Mouse (Mus musculus) liver, adult 2 months (tissue): ENCODE measurements at regions not wholly inside any gene's neighbourhood (a gene's known extent, or its start where the extent isn't known, plus 50 kb on each side); places are given as distances from the start of the nearest gene placed in this dataset.

ENCODE experiments used
- DNase-seq: peaks from one replicate; pipeline ENCODE4 v3.0.0-alpha.2; 2011; ENCODE audit warnings: low read depth, low spot score; ENCODE audit errors: extremely low read depth
- H3K27ac ChIP-seq: fragments of 200-500 bp; replicated peaks from 2 replicates; pipeline ENCODE4 v1.5.1; 2012; ENCODE audit warnings: low read depth, mild to moderate bottlenecking, control low read depth, inconsistent platforms, low read length; ENCODE audit not compliant: insufficient read depth
- H3K27me3 ChIP-seq: fragments of 200-500 bp; 2 replicates; pipeline ENCODE4 v1.6.1; 2012; ENCODE audit warnings: mild to moderate bottlenecking, moderate library complexity, low read length, inconsistent platforms; ENCODE audit not compliant: control insufficient read depth, insufficient read depth
- H3K36me3 ChIP-seq: fragments of 200-500 bp; 2 replicates; pipeline ENCODE4 v1.6.1; 2012; ENCODE audit warnings: low read length, inconsistent platforms; ENCODE audit not compliant: control insufficient read depth, insufficient read depth
- H3K4me1 ChIP-seq: fragments of 200-500 bp; 2 replicates; pipeline ENCODE4 v1.6.1; 2011; ENCODE audit warnings: low read length; ENCODE audit not compliant: control insufficient read depth, insufficient read depth
- H3K4me3 ChIP-seq: fragments of 200-500 bp; 2 replicates; pipeline ENCODE4 v1.5.1; 2011; ENCODE audit warnings: low read depth, mild to moderate bottlenecking, control low read depth, low read length, moderate library complexity; ENCODE audit not compliant: insufficient read depth
- H3K79me2 ChIP-seq: fragments of 200-500 bp; 2 replicates; pipeline ENCODE4 v1.6.1; 2012; ENCODE audit warnings: inconsistent platforms, mild to moderate bottlenecking, low read length, moderate library complexity; ENCODE audit not compliant: control insufficient read depth, insufficient read depth
- H3K9ac ChIP-seq: fragments of 200-500 bp; 2 replicates; pipeline ENCODE4 v1.6.1; 2012; ENCODE audit warnings: low read depth, mild to moderate bottlenecking, control low read depth, inconsistent platforms, low read length
- CTCF ChIP-seq: fragments of 200-500 bp; IDR thresholded peaks from 2 replicates; pipeline ENCODE4 v1.5.1; 2011; ENCODE audit warnings: low read depth, low read length, control low read depth
- POLR2A ChIP-seq: fragments of 200-500 bp; IDR thresholded peaks from 2 replicates; pipeline ENCODE4 v1.6.1; 2011; ENCODE audit warnings: low read length, control low read depth; ENCODE audit not compliant: insufficient read depth; ENCODE audit errors: extremely low read depth
- WGBS: fragments of 180-500 bp; shearing (Covaris S2); methylation state at CpG from one replicate; pipeline ENCODE4 v1.1.7; 2018; 5-methylcytosine and 5-hydroxymethylcytosine counted together

- no peaks in the 10 kb centered on the region for H3K36me3 ChIP-seq
- 67% methylated on average over 12 of the region's 12 CpGs for WGBS
- no peak overlapping the region for H3K27ac ChIP-seq
- peak; percentile 21 for DNase-seq
- no peak overlapping the region for H3K4me3 ChIP-seq
- H3K9ac ChIP-seq: no peak overlapping the region
- H3K4me1 ChIP-seq: no peaks in the 10 kb centered on the region
- TF ChIP-seq POLR2A (no peak), CTCF (no peak)
- no peaks in the 10 kb centered on the region for H3K27me3 ChIP-seq
- H3K79me2 ChIP-seq: no peaks in the 10 kb centered on the region
These were observed 84.3 kb upstream of the Nap1l1 start for GRCm38 (mm10) chr10:111388545-111389320.

- H3K4me3 ChIP-seq: no peak overlapping the region
- DNase-seq: peak; percentile 49
- TF ChIP-seq POLR2A (no peak), CTCF (no peak)
- WGBS: 52% methylated on average over 9 of the region's 9 CpGs
- no peaks in the 10 kb centered on the region for H3K4me1 ChIP-seq
- H3K27me3 ChIP-seq: no peaks in the 10 kb centered on the region
- H3K79me2 ChIP-seq: no peaks in the 10 kb centered on the region
- H3K36me3 ChIP-seq: no peaks in the 10 kb centered on the region
- no peak overlapping the region for H3K9ac ChIP-seq
- no peak overlapping the region for H3K27ac ChIP-seq
These were observed 83.1 kb upstream of the Nap1l1 start for GRCm38 (mm10) chr10:111389890-111390289.

DNA sequence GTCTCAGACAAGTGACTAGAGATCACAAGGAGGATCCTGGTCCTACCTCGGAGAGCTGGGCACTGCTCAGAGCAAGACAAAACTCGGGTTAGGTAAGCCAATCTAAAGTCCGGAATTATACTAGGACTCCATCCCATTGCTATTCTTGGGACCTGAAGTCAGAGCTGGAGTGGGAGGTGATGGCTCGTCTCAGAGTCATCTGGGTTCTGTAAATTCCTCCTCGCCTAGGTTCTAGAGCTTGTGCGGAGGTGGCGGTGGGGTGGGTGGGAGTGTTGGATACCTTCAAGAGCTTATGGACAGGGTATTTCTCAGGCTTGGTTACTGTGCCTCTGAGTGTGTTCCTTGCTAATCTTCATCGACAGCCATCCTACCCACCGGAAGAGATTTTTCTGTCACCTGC is 78.6 kb upstream of the Nap1l1 start:
- no peak overlapping the region for H3K27ac ChIP-seq
- no peaks in the 10 kb centered on the region for H3K79me2 ChIP-seq
- no peaks in the 10 kb centered on the region for H3K36me3 ChIP-seq
- H3K4me1 ChIP-seq: no peaks in the 10 kb centered on the region
- WGBS: 93% methylated on average over 9 of the region's 9 CpGs
- TF ChIP-seq POLR2A: no peak
- TF ChIP-seq CTCF: no peak
- H3K27me3 ChIP-seq: no peaks in the 10 kb centered on the region
- no peak for DNase-seq
- no peak overlapping the region for H3K9ac ChIP-seq
- no peak overlapping the region for H3K4me3 ChIP-seq

GRCm38 (mm10) chr10:111405071-111405470 is 68.0 kb upstream of the Nap1l1 start:
- Histone ChIP-seq H3K27ac (peak overlapping the region; percentile 98), H3K36me3 (no peaks in the 10 kb centered on the region; the same call in 1 of the 2 replicates), H3K9ac (no peak overlapping the region; the same call in 1 of the 2 replicates), H3K79me2 (no peaks in the 10 kb centered on the region), H3K4me3 (no peak overlapping the region), H3K4me1 (peaks cover 5% of the 10 kb centered on the region; the same call in 1 of the 2 replicates), H3K27me3 (no peaks in the 10 kb centered on the region)
- peak; percentile 99 for DNase-seq
- TF ChIP-seq CTCF (no peak), POLR2A (no peak)
- 20% methylated on average over 6 of the region's 6 CpGs for WGBS

DNA sequence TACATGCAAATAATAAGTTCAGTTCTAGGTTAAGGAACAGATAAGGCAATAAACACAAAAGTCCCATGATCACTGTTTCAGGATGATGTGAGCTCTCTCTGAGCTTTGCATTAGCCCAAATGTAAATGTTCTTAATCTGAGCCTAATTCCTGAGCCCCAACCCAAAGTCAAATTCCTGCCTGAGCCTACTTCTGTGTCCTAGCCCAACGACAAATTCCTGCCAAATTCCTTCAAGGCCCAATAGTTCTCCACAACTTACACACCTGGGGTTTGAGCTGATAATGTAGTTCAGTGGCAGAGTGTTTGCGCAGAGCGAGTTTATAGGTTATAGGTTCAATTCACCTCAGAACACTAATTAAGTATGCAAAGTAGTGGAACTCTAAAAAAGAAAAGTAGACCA is 64.1 kb upstream of the Nap1l1 start:
- H3K4me3 ChIP-seq: no peak overlapping the region
- H3K36me3 ChIP-seq: no peaks in the 10 kb centered on the region; the same call in 1 of the 2 replicates
- no peak for DNase-seq
- WGBS: 82% methylated on average over 3 of the region's 3 CpGs
- H3K4me1 ChIP-seq: peaks cover 5% of the 10 kb centered on the region; the same call in 1 of the 2 replicates
- H3K9ac ChIP-seq: no peak overlapping the region
- no peaks in the 10 kb centered on the region for H3K27me3 ChIP-seq
- no peak for TF ChIP-seq CTCF
- TF ChIP-seq POLR2A: no peak
- H3K79me2 ChIP-seq: no peaks in the 10 kb centered on the region
- H3K27ac ChIP-seq: no peak overlapping the region

DNA sequence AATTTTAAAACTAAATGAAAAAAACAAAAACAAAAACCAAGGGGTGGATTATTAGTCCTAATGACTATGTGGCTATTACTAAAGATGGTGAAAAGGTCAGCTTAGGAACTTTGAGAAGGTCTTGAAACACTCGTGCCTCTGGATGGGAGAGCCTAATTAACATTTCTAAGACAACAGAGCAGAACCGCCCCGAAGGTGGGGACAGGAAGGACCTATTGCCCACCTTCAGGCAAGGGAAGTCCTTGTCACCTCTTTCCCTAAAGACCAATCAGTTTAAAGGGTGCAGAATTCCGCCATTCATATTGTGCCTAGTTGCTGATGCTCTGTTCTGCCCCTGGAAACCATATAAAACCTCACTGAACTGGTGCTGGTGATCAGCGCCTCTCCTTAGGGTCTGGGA is 63.5 kb upstream of the Nap1l1 start:
- no peak overlapping the region for H3K27ac ChIP-seq
- no peak overlapping the region for H3K9ac ChIP-seq
- no peaks in the 10 kb centered on the region for H3K27me3 ChIP-seq
- H3K4me3 ChIP-seq: no peak overlapping the region
- 90% methylated on average over 5 of the region's 5 CpGs for WGBS
- peaks cover 5% of the 10 kb centered on the region; the same call in 1 of the 2 replicates for H3K4me1 ChIP-seq
- DNase-seq: no peak
- no peaks in the 10 kb centered on the region for H3K79me2 ChIP-seq
- TF ChIP-seq POLR2A (no peak), CTCF (no peak)
- H3K36me3 ChIP-seq: no peaks in the 10 kb centered on the region
